Mouse (Mus musculus) hindbrain, embryonic 14.5 days (tissue): ENCODE results near the gene Vps37b. TPM values are rescaled to one million over a fixed set of nuclear protein-coding genes. Genes with fewer than 3 reads are reported as not detected.

Experiments
- ATAC-seq: fragments of 200-750 bp; cut with Nextera tagmentation; 2 replicates; pipeline ENCODE4 v1.8.0; 2017; ENCODE audit warnings: moderate number of reproducible peaks, mild to moderate bottlenecking, moderate TSS enrichment, moderate library complexity; ENCODE audit not compliant: low FRiP score
- DNase-seq: peaks from one replicate; pipeline ENCODE4 v3.0.0-alpha.2; 2015; ENCODE audit warnings: low spot score
- H3K27ac ChIP-seq: fragments of 300-500 bp; sonication (generic); 2 replicates; pipeline ENCODE4 v1.5.1; 2014; ENCODE audit warnings: mild to moderate bottlenecking, moderate library complexity
- H3K27me3 ChIP-seq: fragments of 300-500 bp; sonication (generic); 2 replicates; pipeline ENCODE4 v1.6.1; 2014; ENCODE audit warnings: mild to moderate bottlenecking, low read length, mixed read lengths; ENCODE audit not compliant: control insufficient read depth, insufficient read depth
- H3K36me3 ChIP-seq: fragments of 300-500 bp; sonication (generic); replicated peaks from 2 replicates; pipeline ENCODE4 v1.6.1; 2014; ENCODE audit not compliant: control insufficient read depth, insufficient read depth
- H3K4me1 ChIP-seq: fragments of 300-500 bp; sonication (generic); replicated peaks from 2 replicates; pipeline ENCODE4 v1.6.1; 2014; ENCODE audit warnings: antibody characterized with exemption, low read length, mixed read lengths; ENCODE audit not compliant: control insufficient read depth, insufficient read depth
- H3K4me2 ChIP-seq: fragments of 300-500 bp; sonication (generic); replicated peaks from 2 replicates; pipeline ENCODE4 v1.6.1; 2014; ENCODE audit warnings: mild to moderate bottlenecking, moderate library complexity
- H3K4me3 ChIP-seq: fragments of 300-500 bp; sonication (generic); replicated peaks from 2 replicates; pipeline ENCODE4 v1.5.1; 2014; ENCODE audit warnings: mild to moderate bottlenecking, low read length
- H3K9ac ChIP-seq: fragments of 300-500 bp; sonication (generic); 2 replicates; pipeline ENCODE4 v1.6.1; 2014
- H3K9me3 ChIP-seq: fragments of 300-500 bp; sonication (generic); 2 replicates; pipeline ENCODE4 v1.6.1; 2016; ENCODE audit warnings: low read length; ENCODE audit not compliant: control insufficient read depth
- WGBS: fragments of 180-500 bp; shearing (Covaris S2); extraction: QIAGEN DNeasy Blood & Tissue Kit; methylation state at CpG from one replicate; pipeline ENCODE4 v1.1.7; 2014; 5-methylcytosine and 5-hydroxymethylcytosine counted together
- polyA plus RNA-seq: library from polyadenylated mRNA; unstranded; fragments of >200 nt; fragmentation: Nextera tagmentation; extraction: Ambion mirVana; gene quantifications from 2 replicates; pipeline ENCODE4 v1.2.1, GENCODE M21; 2014

Vps37b gene
- polyA plus RNA-seq, 1 experiment from 2014 or later = 59.5 TPM

GRCm38 (mm10) chr5:124036341-124036740 is 4.3 kb upstream of the Vps37b start:
- 25% methylated on average over 6 of the region's 6 CpGs for WGBS
- H3K4me2 ChIP-seq = no peak overlapping the region
- no peak for DNase-seq
- H3K4me3 ChIP-seq = no peak overlapping the region
- H3K27ac ChIP-seq = no peak overlapping the region
- no peak overlapping the region for H3K9ac ChIP-seq
- H3K9me3 ChIP-seq = no peaks in the 10 kb centered on the region
- no peaks in the 10 kb centered on the region for H3K36me3 ChIP-seq
- no peak for ATAC-seq
- H3K4me1 ChIP-seq = 0 out of 2 replicates have a peak, but pooled peaks cover 3% of the 10 kb centered on the region
- no peaks in the 10 kb centered on the region for H3K27me3 ChIP-seq

GRCm38 (mm10) chr5:124035806-124036205 is 3.7 kb upstream of the Vps37b start:
- H3K36me3 ChIP-seq = no peaks in the 10 kb centered on the region
- no peak overlapping the region for H3K4me2 ChIP-seq
- no peaks in the 10 kb centered on the region for H3K9me3 ChIP-seq
- 78% methylated on average over 8 of the region's 8 CpGs for WGBS
- H3K27ac ChIP-seq = no peak overlapping the region
- no peak overlapping the region for H3K9ac ChIP-seq
- DNase-seq = no peak
- no peak for ATAC-seq
- H3K4me1 ChIP-seq = 0 out of 2 replicates have a peak, but pooled peaks cover 3% of the 10 kb centered on the region
- H3K4me3 ChIP-seq = no peak overlapping the region
- H3K27me3 ChIP-seq = no peaks in the 10 kb centered on the region

- ATAC-seq = no peak
- Histone ChIP-seq H3K4me2 (no peak overlapping the region), H3K9me3 (no peaks in the 10 kb centered on the region), H3K9ac (no peak overlapping the region), H3K27me3 (no peaks in the 10 kb centered on the region), H3K4me1 (peaks cover 3% of the 10 kb centered on the region; the same call in 1 of the 2 replicates), H3K4me3 (no peak overlapping the region), H3K36me3 (no peaks in the 10 kb centered on the region), H3K27ac (no peak overlapping the region)
- WGBS = 91% methylated on average over 9 of the region's 9 CpGs
- no peak for DNase-seq
Observed at GRCm38 (mm10) chr5:124035406-124035805, 3.3 kb upstream of the Vps37b start.

- H3K9me3 ChIP-seq = no peaks in the 10 kb centered on the region
- H3K4me3 ChIP-seq = no peak overlapping the region
- H3K27ac ChIP-seq = no peak overlapping the region
- DNase-seq (no peak), ATAC-seq (no peak)
- WGBS = 86% methylated on average over 11 of the region's 11 CpGs
- peaks cover 13% of the 10 kb centered on the region for H3K4me1 ChIP-seq
- H3K36me3 ChIP-seq = no peaks in the 10 kb centered on the region
- H3K27me3 ChIP-seq = no peaks in the 10 kb centered on the region
- H3K9ac ChIP-seq = no peak overlapping the region
- H3K4me2 ChIP-seq = no peak overlapping the region
Observed at GRCm38 (mm10) chr5:124034471-124034870, 2.4 kb upstream of the Vps37b start.

GRCm38 (mm10) chr5:124031068-124031955 is 758 bp downstream of the Vps37b start:
- peak; percentile 52 for DNase-seq
- WGBS = under 1% methylated on average over 25 of the region's 26 CpGs
- H3K4me2 ChIP-seq = peak overlapping the region; percentile 86

GRCm38 (mm10) chr5:124030386-124031067 is 1.5 kb downstream of the Vps37b start:
- peaks cover 44% of the 10 kb centered on the region for H3K4me1 ChIP-seq
- WGBS = 11% methylated on average over 12 of the region's 12 CpGs
- peak; percentile 64 for ATAC-seq

More at GRCm38 (mm10) chr5:124031068-124031955, 758 bp downstream of the Vps37b start:
- Histone ChIP-seq H3K27ac (peak overlapping the region; percentile 97), H3K9me3 (no peaks in the 10 kb centered on the region), H3K27me3 (no peaks in the 10 kb centered on the region), H3K4me3 (peak overlapping the region; percentile 96), H3K4me1 (peaks cover 36% of the 10 kb centered on the region), H3K9ac (peak overlapping the region; percentile 99), H3K36me3 (no peaks in the 10 kb centered on the region; the same call in 1 of the 2 replicates)
- ATAC-seq = peak; percentile 46

GRCm38 (mm10) chr5:124029220-124030035 is 2.6 kb downstream of the Vps37b start:
- Histone ChIP-seq H3K9me3 (no peaks in the 10 kb centered on the region), H3K36me3 (no peaks in the 10 kb centered on the region; the same call in 1 of the 2 replicates), H3K4me3 (peak overlapping the region; percentile 96), H3K4me1 (peaks cover 55% of the 10 kb centered on the region), H3K4me2 (peak overlapping the region; percentile 86), H3K27ac (peak overlapping the region; percentile 97; the same call in 1 of the 2 replicates), H3K9ac (peak overlapping the region; percentile 28; the same call in 1 of the 2 replicates), H3K27me3 (no peaks in the 10 kb centered on the region)
- ATAC-seq = no peak
- WGBS = 78% methylated on average over 19 of the region's 19 CpGs
- DNase-seq = no peak

More at GRCm38 (mm10) chr5:124030386-124031067, 1.5 kb downstream of the Vps37b start:
- Histone ChIP-seq H3K27me3 (no peaks in the 10 kb centered on the region), H3K4me3 (peak overlapping the region; percentile 96), H3K9ac (peak overlapping the region; percentile 99), H3K9me3 (no peaks in the 10 kb centered on the region), H3K4me2 (peak overlapping the region; percentile 86), H3K27ac (peak overlapping the region; percentile 97), H3K36me3 (no peaks in the 10 kb centered on the region; the same call in 1 of the 2 replicates)
- peak; percentile 68 for DNase-seq

GRCm38 (mm10) chr5:124028680-124029079 is 3.4 kb downstream of the Vps37b start:
- Histone ChIP-seq H3K4me2 (peak overlapping the region; percentile 86), H3K27ac (no peak overlapping the region), H3K4me1 (peaks cover 56% of the 10 kb centered on the region), H3K9ac (0 out of 2 replicates have a peak overlapping the region, but pooled peaks have one; percentile 9), H3K27me3 (no peaks in the 10 kb centered on the region), H3K4me3 (peak overlapping the region; percentile 96; the same call in 1 of the 2 replicates), H3K9me3 (no peaks in the 10 kb centered on the region), H3K36me3 (no peaks in the 10 kb centered on the region; the same call in 1 of the 2 replicates)
- DNase-seq (no peak), ATAC-seq (no peak)
- 34% methylated on average over 7 of the region's 7 CpGs for WGBS
